Mouse (Mus musculus) hindbrain, embryonic 14.5 days (tissue): ENCODE results near the gene Isx. TPM values are rescaled to one million over a fixed set of nuclear protein-coding genes. Genes with fewer than 3 reads are reported as not detected.

Source experiments
- ATAC-seq: fragments of 200-750 bp; cut with Nextera tagmentation; 2 replicates; pipeline ENCODE4 v1.8.0; 2017; ENCODE audit warnings: moderate number of reproducible peaks, mild to moderate bottlenecking, moderate TSS enrichment, moderate library complexity; ENCODE audit not compliant: low FRiP score
- DNase-seq: peaks from one replicate; pipeline ENCODE4 v3.0.0-alpha.2; 2015; ENCODE audit warnings: low spot score
- H3K27ac ChIP-seq: fragments of 300-500 bp; sonication (generic); 2 replicates; pipeline ENCODE4 v1.5.1; 2014; ENCODE audit warnings: mild to moderate bottlenecking, moderate library complexity
- H3K27me3 ChIP-seq: fragments of 300-500 bp; sonication (generic); 2 replicates; pipeline ENCODE4 v1.6.1; 2014; ENCODE audit warnings: mild to moderate bottlenecking, low read length, mixed read lengths; ENCODE audit not compliant: control insufficient read depth, insufficient read depth
- H3K36me3 ChIP-seq: fragments of 300-500 bp; sonication (generic); replicated peaks from 2 replicates; pipeline ENCODE4 v1.6.1; 2014; ENCODE audit not compliant: control insufficient read depth, insufficient read depth
- H3K4me1 ChIP-seq: fragments of 300-500 bp; sonication (generic); replicated peaks from 2 replicates; pipeline ENCODE4 v1.6.1; 2014; ENCODE audit warnings: antibody characterized with exemption, low read length, mixed read lengths; ENCODE audit not compliant: control insufficient read depth, insufficient read depth
- H3K4me2 ChIP-seq: fragments of 300-500 bp; sonication (generic); replicated peaks from 2 replicates; pipeline ENCODE4 v1.6.1; 2014; ENCODE audit warnings: mild to moderate bottlenecking, moderate library complexity
- H3K4me3 ChIP-seq: fragments of 300-500 bp; sonication (generic); replicated peaks from 2 replicates; pipeline ENCODE4 v1.5.1; 2014; ENCODE audit warnings: mild to moderate bottlenecking, low read length
- H3K9ac ChIP-seq: fragments of 300-500 bp; sonication (generic); 2 replicates; pipeline ENCODE4 v1.6.1; 2014
- H3K9me3 ChIP-seq: fragments of 300-500 bp; sonication (generic); 2 replicates; pipeline ENCODE4 v1.6.1; 2016; ENCODE audit warnings: low read length; ENCODE audit not compliant: control insufficient read depth
- WGBS: fragments of 180-500 bp; shearing (Covaris S2); extraction: QIAGEN DNeasy Blood & Tissue Kit; methylation state at CpG from one replicate; pipeline ENCODE4 v1.1.7; 2014; 5-methylcytosine and 5-hydroxymethylcytosine counted together
- polyA plus RNA-seq: library from polyadenylated mRNA; unstranded; fragments of >200 nt; fragmentation: Nextera tagmentation; extraction: Ambion mirVana; gene quantifications from 2 replicates; pipeline ENCODE4 v1.2.1, GENCODE M21; 2014

The Isx gene
- polyA plus RNA-seq, 1 experiment from 2014 or later = not detected

DNA sequence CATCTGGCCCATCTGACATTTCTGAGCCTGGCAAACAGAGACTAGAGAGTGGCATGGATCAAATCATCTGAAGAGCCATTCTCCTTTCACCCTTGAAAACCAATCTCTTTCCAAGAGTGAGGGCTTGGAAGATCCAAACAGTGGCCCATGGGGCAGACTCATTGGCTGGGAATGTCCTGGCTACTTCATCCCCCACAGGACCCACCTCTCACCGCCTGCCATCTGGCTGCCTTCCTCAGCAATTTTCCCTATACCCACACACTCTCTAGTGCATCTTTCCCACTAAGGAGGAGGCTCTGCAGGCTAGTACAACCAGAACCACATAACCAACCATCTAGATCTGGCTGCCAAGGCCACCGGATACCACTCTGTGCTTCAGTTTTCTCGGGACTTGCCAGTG, 17.6 kb upstream of the Isx start:
- Histone ChIP-seq H3K27me3 (no peaks in the 10 kb centered on the region; the same call in 1 of the 2 replicates), H3K9ac (no peak overlapping the region), H3K4me2 (no peak overlapping the region), H3K4me3 (no peak overlapping the region), H3K4me1 (no peaks in the 10 kb centered on the region), H3K27ac (no peak overlapping the region), H3K36me3 (no peaks in the 10 kb centered on the region), H3K9me3 (no peaks in the 10 kb centered on the region)
- no peak for DNase-seq
- ATAC-seq = no peak
- 84% methylated on average over 3 of the region's 3 CpGs for WGBS

- Histone ChIP-seq H3K4me3 (no peak overlapping the region), H3K27me3 (no peaks in the 10 kb centered on the region), H3K9me3 (no peaks in the 10 kb centered on the region), H3K9ac (no peak overlapping the region), H3K4me2 (no peak overlapping the region), H3K27ac (no peak overlapping the region), H3K4me1 (no peaks in the 10 kb centered on the region), H3K36me3 (no peaks in the 10 kb centered on the region)
- DNase-seq (no peak), ATAC-seq (no peak)
- 91% methylated on average over 4 of the region's 4 CpGs for WGBS
These were observed 13.7 kb upstream of the Isx start for GRCm38 (mm10) chr8:74859241-74859640.

- H3K36me3 ChIP-seq = no peaks in the 10 kb centered on the region
- no peaks in the 10 kb centered on the region for H3K4me1 ChIP-seq
- no peaks in the 10 kb centered on the region for H3K27me3 ChIP-seq
- WGBS = 39% methylated on average over 6 of the region's 6 CpGs
- no peak overlapping the region for H3K4me2 ChIP-seq
- peak; percentile 14; the same call in 1 of the 2 replicates for ATAC-seq
- no peak overlapping the region for H3K27ac ChIP-seq
- no peak overlapping the region for H3K4me3 ChIP-seq
- DNase-seq = no peak
- H3K9ac ChIP-seq = no peak overlapping the region
- no peaks in the 10 kb centered on the region for H3K9me3 ChIP-seq
These were observed 12.5 kb upstream of the Isx start for GRCm38 (mm10) chr8:74860449-74860848.

DNA sequence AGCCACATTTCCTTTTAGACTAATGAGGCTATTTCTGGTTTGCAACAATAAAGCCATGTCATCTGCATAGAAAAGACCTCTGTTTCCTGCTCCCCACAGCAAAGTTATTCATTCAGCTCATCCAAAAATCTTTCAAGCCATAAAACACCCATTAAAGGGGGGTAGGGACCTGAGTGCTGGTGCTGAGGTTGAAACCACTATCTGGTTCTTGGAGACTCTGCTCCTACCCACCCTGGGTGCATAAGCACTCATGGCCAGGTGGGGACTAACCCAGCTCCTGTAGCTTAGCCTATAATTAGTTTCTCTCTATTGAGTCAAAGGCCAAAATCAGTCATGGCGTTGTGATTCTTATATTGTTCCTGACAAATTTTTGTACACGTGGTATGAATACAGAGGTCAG, 10.4 kb upstream of the Isx start:
- Histone ChIP-seq H3K27ac (no peak overlapping the region), H3K36me3 (no peaks in the 10 kb centered on the region), H3K9me3 (no peaks in the 10 kb centered on the region), H3K4me1 (no peaks in the 10 kb centered on the region), H3K4me2 (no peak overlapping the region), H3K27me3 (no peaks in the 10 kb centered on the region), H3K4me3 (no peak overlapping the region), H3K9ac (no peak overlapping the region)
- ATAC-seq (no peak), DNase-seq (no peak)
- 73% methylated on average over 2 of the region's 2 CpGs for WGBS

DNA sequence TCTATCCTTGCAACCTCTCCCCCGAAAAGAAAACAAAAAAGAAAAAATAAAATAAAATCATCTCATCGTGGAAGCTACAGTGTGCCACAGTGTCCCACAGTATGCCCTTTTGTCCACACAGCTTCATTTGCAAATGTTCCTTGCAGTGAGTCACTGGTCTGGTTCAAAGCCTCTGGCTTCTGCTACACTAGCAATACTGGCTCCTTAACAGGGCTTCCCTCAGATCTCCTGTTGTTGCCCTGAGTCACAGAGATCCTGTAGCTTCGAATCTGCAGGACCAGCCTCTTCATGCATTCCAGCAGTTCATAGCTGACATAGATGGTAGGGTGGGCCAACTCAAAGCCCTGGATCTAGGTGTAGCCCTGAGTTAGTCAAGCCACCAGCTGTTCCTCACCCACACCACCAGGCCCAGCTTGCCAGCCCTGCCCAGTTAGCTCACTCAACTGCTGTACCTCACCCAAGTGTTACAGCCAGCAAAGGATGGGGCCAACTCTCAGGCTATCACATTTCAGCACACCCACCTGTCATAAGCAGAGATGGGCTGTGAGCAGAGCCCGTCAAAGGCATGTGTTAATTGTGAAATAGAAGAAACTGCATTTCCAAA, 2.5 kb upstream of the Isx start:
- Histone ChIP-seq H3K27me3 (no peaks in the 10 kb centered on the region), H3K9me3 (no peaks in the 10 kb centered on the region), H3K27ac (no peak overlapping the region), H3K4me3 (no peak overlapping the region), H3K36me3 (no peaks in the 10 kb centered on the region), H3K4me2 (no peak overlapping the region), H3K9ac (no peak overlapping the region), H3K4me1 (no peaks in the 10 kb centered on the region)
- 83% methylated on average over 4 of the region's 4 CpGs for WGBS
- ATAC-seq (no peak), DNase-seq (no peak)

DNA sequence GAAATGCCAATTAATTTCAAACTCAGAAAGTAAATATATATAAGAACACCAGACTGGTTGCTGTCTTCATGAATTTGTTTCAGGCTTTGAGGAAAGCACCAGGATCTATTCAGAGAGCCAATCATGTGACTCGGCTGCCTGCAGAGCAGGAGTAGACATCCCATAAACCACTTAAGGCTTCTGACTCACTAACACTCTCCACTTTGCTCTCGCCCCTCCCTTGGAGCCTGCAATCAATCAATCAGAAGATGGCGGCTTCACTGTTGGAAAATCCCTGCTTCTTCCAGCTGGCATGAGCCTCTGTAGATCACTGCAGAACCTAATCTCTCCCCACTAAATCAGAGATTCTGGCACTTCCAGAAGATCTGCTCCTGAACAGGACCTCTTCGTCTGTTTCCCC, 1.3 kb upstream of the Isx start:
- ATAC-seq (no peak), DNase-seq (no peak)
- H3K4me3 ChIP-seq = no peak overlapping the region
- H3K9ac ChIP-seq = no peak overlapping the region
- 55% methylated on average over 4 of the region's 4 CpGs for WGBS
- no peaks in the 10 kb centered on the region for H3K9me3 ChIP-seq
- H3K4me1 ChIP-seq = no peaks in the 10 kb centered on the region
- no peak overlapping the region for H3K4me2 ChIP-seq
- no peak overlapping the region for H3K27ac ChIP-seq
- no peaks in the 10 kb centered on the region for H3K27me3 ChIP-seq
- no peaks in the 10 kb centered on the region for H3K36me3 ChIP-seq

GRCm38 (mm10) chr8:74872151-74872823, 686 bp upstream of the Isx start:
- ATAC-seq (no peak), DNase-seq (no peak)
- H3K4me3 ChIP-seq = no peak overlapping the region
- H3K27me3 ChIP-seq = no peaks in the 10 kb centered on the region
- H3K9me3 ChIP-seq = no peaks in the 10 kb centered on the region
- 93% methylated on average over 7 of the region's 7 CpGs for WGBS
- H3K36me3 ChIP-seq = no peaks in the 10 kb centered on the region
- H3K4me2 ChIP-seq = no peak overlapping the region
- H3K9ac ChIP-seq = no peak overlapping the region
- no peak overlapping the region for H3K27ac ChIP-seq
- no peaks in the 10 kb centered on the region for H3K4me1 ChIP-seq

- no peaks in the 10 kb centered on the region for H3K4me1 ChIP-seq
- H3K9ac ChIP-seq = no peak overlapping the region
- 68% methylated on average over 2 of the region's 2 CpGs for WGBS
These were observed 1.6 kb downstream of the Isx start for GRCm38 (mm10) chr8:74874565-74874964.

DNA sequence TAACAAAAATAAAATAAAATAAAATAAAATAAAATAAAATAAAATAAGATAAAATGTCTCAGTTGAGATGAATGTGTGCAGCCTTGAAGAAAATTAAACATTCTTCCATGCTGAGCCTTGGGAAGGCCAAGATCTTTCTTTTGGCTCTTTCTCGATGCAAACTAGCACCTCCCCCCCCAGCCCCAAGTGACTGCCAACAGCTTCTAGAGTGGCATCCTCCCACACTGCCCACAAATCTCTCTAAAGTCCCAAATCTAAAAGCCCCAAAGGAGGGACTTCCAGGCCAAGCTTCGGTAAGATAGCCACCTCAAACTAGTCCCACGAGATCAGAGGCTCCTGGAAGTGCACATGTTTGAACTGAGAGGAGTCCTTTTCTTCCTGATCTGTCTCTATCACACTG, 5.7 kb downstream of the Isx start:
- 88% methylated on average over 3 of the region's 3 CpGs for WGBS
- Histone ChIP-seq H3K4me1 (no peaks in the 10 kb centered on the region), H3K36me3 (no peaks in the 10 kb centered on the region), H3K4me3 (no peak overlapping the region), H3K4me2 (no peak overlapping the region), H3K27ac (no peak overlapping the region), H3K9ac (no peak overlapping the region), H3K27me3 (no peaks in the 10 kb centered on the region), H3K9me3 (no peaks in the 10 kb centered on the region)
- DNase-seq = no peak
- ATAC-seq = no peak

More at GRCm38 (mm10) chr8:74874565-74874964, 1.6 kb downstream of the Isx start:
- Histone ChIP-seq H3K27ac (no peak overlapping the region), H3K4me3 (no peak overlapping the region), H3K27me3 (no peaks in the 10 kb centered on the region), H3K9me3 (no peaks in the 10 kb centered on the region), H3K36me3 (no peaks in the 10 kb centered on the region), H3K4me2 (no peak overlapping the region)
- no peak for DNase-seq
- no peak for ATAC-seq
